8 mouse cellular contexts compared by ENCODE assay signal in the genomic region with DNA sequence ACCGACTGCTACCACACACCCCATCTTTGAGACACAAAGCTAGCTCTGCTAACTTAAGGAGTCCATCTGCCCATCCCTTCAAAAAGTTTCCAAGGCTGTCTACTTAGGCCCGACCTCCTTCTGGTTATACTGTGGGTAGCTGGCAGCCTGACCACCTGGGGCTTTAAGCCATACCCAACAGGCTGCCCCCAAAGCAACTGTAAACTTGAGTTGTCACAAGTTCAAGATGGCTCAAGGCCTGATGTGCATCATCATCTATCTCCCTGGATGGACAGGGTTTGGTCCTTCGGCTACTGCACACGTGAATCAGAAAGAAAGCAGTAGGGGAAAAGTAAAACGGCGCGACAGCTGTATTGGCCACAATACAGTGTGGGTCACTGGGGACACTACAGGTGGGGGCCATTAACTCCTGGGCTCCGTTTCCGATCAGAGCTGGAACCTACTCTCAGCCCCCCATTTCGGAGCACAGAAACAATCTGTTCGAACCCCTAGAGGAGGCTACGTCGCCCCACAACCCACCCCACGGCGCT. TPM values are rescaled to one million over a fixed set of nuclear protein-coding genes. Genes with fewer than 3 reads are reported as not detected.
A peak's percentile ranks its signal among the peaks of the same experiment; 100 is the strongest.
DNase-seq lines count a peak whose midpoint lies in the region; ATAC-seq and TF ChIP-seq lines count a peak whose summit lies in the region.

No protein-coding gene starts in this region.

- no peak for ATAC-seq in liver, embryonic 13.5 days (ENCODE audit: low read depth)

- no peaks in the 10 kb centered on the region for H3K27me3 ChIP-seq in cerebellum, adult 2 months (ENCODE audit: control insufficient read depth, insufficient read depth, low read length)
- no peaks in the 10 kb centered on the region for H3K27me3 ChIP-seq in thymus, adult 2 months (ENCODE audit: control insufficient read depth, insufficient read depth, low read length)
- no peaks in the 10 kb centered on the region for H3K27me3 ChIP-seq in liver, embryonic 13.5 days

- peaks cover 3% of the 10 kb centered on the region; the same call in 1 of the 2 replicates for H3K4me1 ChIP-seq in cerebellum, adult 2 months (ENCODE audit: control insufficient read depth, insufficient read depth, low read length)
- peaks cover 9% of the 10 kb centered on the region for H3K4me1 ChIP-seq in thymus, adult 2 months (replicated peaks; ENCODE audit: control insufficient read depth, insufficient read depth, low read length)
- H3K4me1 ChIP-seq in liver, embryonic 13.5 days (replicated peaks): peaks cover 85% of the 10 kb centered on the region

- H3K9me3 ChIP-seq in liver, embryonic 13.5 days (replicated peaks): no peaks in the 10 kb centered on the region

- peaks cover 33% of the 10 kb centered on the region for H3K36me3 ChIP-seq in thymus, adult 2 months (ENCODE audit: control insufficient read depth, insufficient read depth, low read length)
- H3K36me3 ChIP-seq in liver, embryonic 13.5 days: peaks cover 43% of the 10 kb centered on the region

- TF ChIP-seq POLR2A in cerebellum, adult 2 months (IDR thresholded peaks at IDR 0.05; ENCODE audit: borderline replicate concordance, insufficient read depth, low read length): no peak
- no peak for TF ChIP-seq POLR2A in thymus, adult 2 months (IDR thresholded peaks at IDR 0.05; ENCODE audit: control insufficient read depth, extremely low read depth, insufficient read depth, low read length, poor library complexity)

- peak overlapping the region; percentile 92 for H3K9ac ChIP-seq in liver, embryonic 13.5 days

- H3K4me2 ChIP-seq in liver, embryonic 13.5 days: peak overlapping the region; percentile 82

- peak overlapping the region; percentile 45 for H3K27ac ChIP-seq in cerebellum, adult 2 months (ENCODE audit: insufficient read depth, low read length)
- H3K27ac ChIP-seq in thymus, adult 2 months (ENCODE audit: control insufficient read depth, insufficient read depth, low read length): no peak overlapping the region
- peak overlapping the region; percentile 96 for H3K27ac ChIP-seq in liver, embryonic 13.5 days

- H3K4me3 ChIP-seq in cerebellum, adult 2 months (replicated peaks; ENCODE audit: insufficient read depth, low read depth, low read length): peak overlapping the region; percentile 86
- H3K4me3 ChIP-seq in thymus, adult 2 months (ENCODE audit: control insufficient read depth, insufficient read depth, low read length): peak overlapping the region; percentile 86
- H3K4me3 ChIP-seq in liver, embryonic 13.5 days (replicated peaks): peak overlapping the region; percentile 82

- DNase-seq in cerebellum, adult 2 months: peak in 1 of 2 experiments; percentile 30
- DNase-seq in cerebellum, postnatal 4 days (ENCODE audit: low spot score in 2 of 2): no peak
- no peak for DNase-seq in thymus, adult 2 months
- no peak for DNase-seq in thymus, postnatal 36 days
- DNase-seq in liver, embryonic 13.5 days: peak; percentile 13
- no peak for DNase-seq in urinary bladder, postnatal 14 days (ENCODE audit: low spot score)
- DNase-seq in ovary, postnatal 36 days (ENCODE audit: low spot score): no peak
- no peak for DNase-seq in urinary bladder, adult 18-20 months (ENCODE audit: low spot score in 2 of 2)

- under 1% methylated on average over 15 of the region's 15 CpGs for WGBS in cerebellum, adult 2 months
- under 1% methylated on average over 15 of the region's 15 CpGs for WGBS in thymus, adult 2 months
- under 1% methylated on average over 15 of the region's 15 CpGs for WGBS in liver, embryonic 13.5 days (ENCODE audit: insufficient replicate concordance)

- no peak for TF ChIP-seq CTCF in cerebellum, adult 2 months (IDR thresholded peaks at IDR 0.05; ENCODE audit: borderline replicate concordance, insufficient read depth, low read depth, low read length)
- TF ChIP-seq CTCF in thymus, adult 2 months (IDR thresholded peaks at IDR 0.05; ENCODE audit: borderline replicate concordance, control insufficient read depth, extremely low read depth, insufficient read depth, low read length, poor library complexity): no peak

RNA-seq across cellular contexts. Expression of a gene that starts 0.6 kb away (rescaled TPM):
- 119 and 126 TPM in 2 replicates for polyA plus RNA-seq in cerebellum, adult 2 months (2012; rRNA removed)
- polyA plus RNA-seq in thymus, adult 2 months (2012; rRNA removed): 198 and 205 TPM in 2 replicates
- polyA plus RNA-seq in liver, embryonic 13.5 days (2015; fragmentation: Nextera tagmentation; extraction: Ambion mirVana): 200 and 222 TPM in 2 replicates

RNA-seq across cellular contexts. Expression of a gene that starts 13.5 kb away (rescaled TPM):
- polyA plus RNA-seq in cerebellum, adult 2 months (2012; rRNA removed): 30.0 and 33.4 TPM in 2 replicates
- polyA plus RNA-seq in thymus, adult 2 months (2012; rRNA removed): 9.7 and 12.8 TPM in 2 replicates
- 1.0 and 1.1 TPM in 2 replicates for polyA plus RNA-seq in liver, embryonic 13.5 days (2015; fragmentation: Nextera tagmentation; extraction: Ambion mirVana)

RNA-seq across cellular contexts. Expression of a gene that starts 41.2 kb away (rescaled TPM):
- polyA plus RNA-seq in cerebellum, adult 2 months (2012; rRNA removed): 221 and 225 TPM in 2 replicates
- 249 and 253 TPM in 2 replicates for polyA plus RNA-seq in thymus, adult 2 months (2012; rRNA removed)
- polyA plus RNA-seq in liver, embryonic 13.5 days (2015; fragmentation: Nextera tagmentation; extraction: Ambion mirVana): 235 and 238 TPM in 2 replicates
